Mouse (Mus musculus) limb, embryonic 10.5 days (tissue): ENCODE results near the gene Gm26661. TPM values are rescaled to one million over a fixed set of nuclear protein-coding genes. Genes with fewer than 3 reads are reported as not detected.

ENCODE experiments used
- DNase-seq: peaks from one replicate; pipeline ENCODE4 v3.0.0-alpha.2; 2017; ENCODE audit warnings: low spot score
- H3K27ac ChIP-seq: fragments of 300-500 bp; sonication (generic); 2 replicates; pipeline ENCODE4 v1.5.1; 2016; ENCODE audit warnings: mild to moderate bottlenecking
- H3K27me3 ChIP-seq: fragments of 300-500 bp; sonication (generic); 2 replicates; pipeline ENCODE4 v1.6.1; 2016; ENCODE audit warnings: low read depth, mild to moderate bottlenecking; ENCODE audit not compliant: poor library complexity, severe bottlenecking
- H3K36me3 ChIP-seq: fragments of 300-500 bp; sonication (generic); 2 replicates; pipeline ENCODE4 v1.6.1; 2016; ENCODE audit warnings: mild to moderate bottlenecking, moderate library complexity
- H3K4me1 ChIP-seq: fragments of 300-500 bp; sonication (generic); 2 replicates; pipeline ENCODE4 v1.6.1; 2016
- H3K4me3 ChIP-seq: fragments of 300-500 bp; sonication (generic); 2 replicates; pipeline ENCODE4 v1.5.1; 2016; ENCODE audit warnings: mild to moderate bottlenecking, moderate library complexity
- H3K9me3 ChIP-seq: fragments of 300-500 bp; sonication (generic); replicated peaks from 2 replicates; pipeline ENCODE4 v1.6.1; 2016; ENCODE audit warnings: mild to moderate bottlenecking
- whole genome bisulfite sequencing: fragments of 180-500 bp; shearing (Covaris S2); methylation state at CpG from one replicate; pipeline ENCODE4 v1.1.7; 2016; 5-methylcytosine and 5-hydroxymethylcytosine counted together
- polyA plus RNA-seq: library from polyadenylated mRNA; unstranded; fragments of >200 nt; fragmentation: Nextera tagmentation; extraction: Ambion mirVana; gene quantifications from 2 replicates; pipeline ENCODE4 v1.2.1, GENCODE M21; 2016

The Gm26661 gene
- not detected in 2 replicates for polyA plus RNA-seq

DNA sequence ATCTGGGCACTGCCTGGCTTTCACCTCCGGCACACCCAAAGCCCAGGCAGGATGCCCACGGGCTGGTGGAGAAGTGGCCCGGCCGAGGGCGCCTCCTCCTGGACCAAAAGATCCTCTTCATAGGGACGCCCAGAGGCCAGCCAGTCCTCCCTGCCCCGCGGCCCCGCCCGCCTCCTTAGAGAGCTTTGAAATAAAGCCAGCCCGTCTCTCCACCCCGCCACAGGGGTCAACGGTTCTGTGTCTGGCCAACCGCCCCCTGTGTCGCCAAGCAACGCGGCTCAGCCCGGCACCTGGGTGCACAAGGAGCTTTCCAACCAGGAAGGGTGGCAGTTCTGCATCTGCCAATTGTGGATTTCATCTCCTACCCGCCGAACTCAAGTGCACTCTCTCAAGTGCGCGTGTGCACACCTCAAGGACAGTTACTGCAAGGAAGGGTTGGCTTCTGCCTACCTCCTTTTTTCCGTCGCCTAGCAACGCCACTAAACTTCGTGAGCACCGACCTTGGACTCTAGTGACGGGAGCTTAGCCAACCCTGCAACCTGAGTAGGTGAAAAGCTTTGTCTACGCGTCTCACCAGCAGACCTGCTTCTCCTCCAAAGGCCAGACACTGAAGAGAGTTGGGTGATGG lies at the start of gene Gm26661:
TSS of gene Gm26661 (plus strand) at position 56 of the 628 bp plus-strand sequence.
- Histone ChIP-seq H3K27me3 (peaks cover 22% of the 10 kb centered on the region; the same call in 1 of the 2 replicates), H3K4me3 (peak within 1 kb of the TSS; percentile 55), H3K36me3 (no peaks in the 10 kb centered on the region), H3K27ac (peak within 1 kb of the TSS; percentile 40; the same call in 1 of the 2 replicates), H3K9me3 (no peaks in the 10 kb centered on the region), H3K4me1 (peaks cover 10% of the 10 kb centered on the region)
- under 1% methylated on average over 30 of the region's 30 CpGs for WGBS
- peak; percentile 74 for DNase-seq

DNA sequence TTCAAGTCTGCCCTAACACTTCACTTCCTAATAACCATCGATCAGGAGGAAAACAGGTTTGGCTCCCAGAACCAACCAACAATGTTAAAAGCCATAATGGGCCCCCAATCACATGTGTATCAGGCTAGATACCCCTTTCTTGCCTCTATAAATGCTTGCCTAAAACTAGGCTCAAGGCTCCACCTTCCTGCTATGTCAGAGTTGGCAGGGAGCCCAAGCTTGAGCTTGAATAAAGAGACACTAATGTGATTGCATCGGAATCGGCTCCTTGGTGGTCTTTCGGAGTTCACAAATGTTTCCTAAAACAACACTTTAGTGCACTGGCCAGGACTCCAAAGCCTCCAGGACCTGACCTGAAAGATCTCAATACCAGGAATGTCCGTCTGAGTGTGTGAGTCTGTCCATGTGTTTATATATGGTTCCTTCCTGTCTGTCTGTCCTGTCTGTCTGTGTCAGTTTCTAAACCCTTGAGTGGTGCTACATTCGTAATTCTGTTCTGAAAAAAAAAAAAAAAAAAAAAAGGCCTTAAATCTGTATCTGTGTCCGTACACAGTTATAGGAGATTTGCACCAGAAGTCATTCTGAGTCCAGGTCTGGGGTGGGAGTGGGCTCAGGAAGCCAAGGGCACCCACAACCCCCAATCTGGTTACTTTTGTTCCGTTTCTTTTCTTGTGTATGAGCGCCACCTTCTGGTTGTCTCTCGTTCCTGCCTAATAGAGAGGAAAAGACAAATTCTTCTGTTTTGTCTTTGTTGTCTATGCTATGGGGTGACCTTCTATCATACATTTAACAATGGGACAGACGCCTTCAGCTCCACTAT lies 42.2 kb upstream of the Gm26661 start:
- Histone ChIP-seq H3K9me3 (no peaks in the 10 kb centered on the region), H3K4me3 (peak overlapping the region; percentile 35), H3K27ac (peak overlapping the region; percentile 85), H3K36me3 (no peaks in the 10 kb centered on the region), H3K27me3 (no peaks in the 10 kb centered on the region), H3K4me1 (peaks cover 4% of the 10 kb centered on the region; the same call in 1 of the 2 replicates)
- DNase-seq = peak; percentile 78
- 46% methylated on average over 11 of the region's 11 CpGs for WGBS

DNA sequence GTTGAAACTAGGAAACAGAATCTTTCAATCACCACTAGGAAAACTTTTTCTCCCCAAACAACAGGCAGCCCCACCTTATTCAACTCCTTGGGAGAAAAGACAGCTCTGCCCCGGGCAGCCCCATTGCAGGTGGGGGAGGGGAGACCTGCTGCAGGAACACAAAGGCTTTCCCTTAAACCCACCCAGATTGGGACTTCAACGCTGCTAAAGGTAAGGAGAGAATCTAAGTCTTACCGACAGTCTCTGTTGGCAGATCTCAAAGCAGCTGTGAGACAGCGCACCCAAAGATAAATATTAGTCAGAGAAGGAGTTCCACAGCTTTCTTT lies 41.7 kb upstream of the Gm26661 start:
- 17% methylated on average over 4 of the region's 4 CpGs for whole genome bisulfite sequencing
- Histone ChIP-seq H3K36me3 (no peaks in the 10 kb centered on the region), H3K27ac (peak overlapping the region; percentile 85), H3K27me3 (no peaks in the 10 kb centered on the region), H3K4me1 (peaks cover 4% of the 10 kb centered on the region; the same call in 1 of the 2 replicates), H3K9me3 (no peaks in the 10 kb centered on the region), H3K4me3 (peak overlapping the region; percentile 35)
- DNase-seq = peak; percentile 73

DNA sequence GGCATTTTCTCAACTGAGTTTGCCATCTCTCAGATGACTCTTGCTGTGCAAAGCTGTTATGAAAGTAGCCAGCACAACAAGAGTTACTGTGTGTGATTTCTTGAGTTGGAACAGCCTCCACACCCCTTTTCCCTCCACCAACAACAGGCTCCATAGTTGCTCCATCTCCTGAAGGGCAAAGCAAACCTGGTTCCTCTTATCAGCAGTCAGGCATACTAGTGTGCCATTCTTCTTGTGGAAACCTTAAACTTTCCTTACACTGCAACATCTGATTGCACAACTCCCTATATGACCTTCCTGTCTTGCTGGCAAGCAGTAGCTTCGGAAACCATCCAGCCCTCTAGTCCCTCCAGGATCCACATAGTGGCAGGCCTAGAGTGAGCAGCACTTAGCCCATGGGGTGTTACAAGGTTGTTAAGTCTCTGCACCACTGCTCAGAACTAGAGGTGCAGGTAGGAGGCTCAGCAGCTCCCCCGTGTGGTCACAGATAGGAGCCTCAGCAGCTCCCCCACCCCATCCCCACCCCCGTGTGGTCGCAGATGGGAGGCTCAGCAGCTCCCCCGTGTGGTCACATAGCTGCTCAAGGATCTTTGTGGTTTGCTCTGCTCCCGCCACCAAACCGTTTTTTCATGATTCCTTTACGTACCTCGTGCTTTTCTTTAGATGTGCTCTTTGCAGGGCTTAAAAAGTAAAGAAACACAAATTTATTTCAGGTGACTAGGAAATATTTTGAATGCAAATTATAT lies 25.6 kb upstream of the Gm26661 start:
- H3K27ac ChIP-seq = no peak overlapping the region
- no peaks in the 10 kb centered on the region for H3K9me3 ChIP-seq
- H3K27me3 ChIP-seq = no peaks in the 10 kb centered on the region
- no peak overlapping the region for H3K4me3 ChIP-seq
- WGBS = 16% methylated on average over 9 of the region's 9 CpGs
- no peaks in the 10 kb centered on the region for H3K4me1 ChIP-seq
- no peaks in the 10 kb centered on the region for H3K36me3 ChIP-seq
- DNase-seq = peak; percentile 95

DNA sequence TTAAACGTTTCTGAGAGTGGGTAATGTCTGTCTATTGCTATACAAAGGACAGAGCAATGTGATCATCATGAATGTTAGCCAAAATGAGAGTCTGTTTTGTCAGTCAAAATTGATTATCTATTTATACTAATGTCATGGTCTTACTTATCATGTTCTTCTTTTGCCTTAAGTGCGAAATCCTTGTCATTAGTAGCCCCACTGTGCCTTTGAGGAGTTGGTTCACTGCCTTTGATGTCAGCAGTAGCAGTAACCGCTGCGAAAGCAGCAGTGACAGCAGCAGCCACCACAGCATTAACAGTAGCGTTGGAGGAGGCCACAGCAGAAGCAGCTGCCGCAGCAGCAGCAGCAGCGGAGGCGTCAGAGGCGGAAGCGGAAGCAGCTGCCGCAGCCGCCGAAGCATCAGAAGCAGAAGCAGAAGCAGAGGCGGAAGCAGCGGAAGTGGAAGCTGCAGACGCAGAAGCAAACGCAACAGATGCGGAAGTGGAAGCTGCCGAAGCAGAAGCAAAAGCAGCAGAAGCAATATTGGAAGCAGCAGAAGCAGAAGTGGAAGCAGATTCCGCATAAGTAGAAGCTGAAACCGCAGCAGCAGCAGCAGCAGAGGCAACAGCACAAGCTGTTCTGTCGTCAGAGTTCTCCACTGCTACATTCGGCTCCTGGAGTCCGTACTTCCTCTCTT lies 17.5 kb upstream of the Gm26661 start:
- peak overlapping the region; percentile 54 for H3K4me3 ChIP-seq
- no peaks in the 10 kb centered on the region for H3K9me3 ChIP-seq
- WGBS = 36% methylated on average over 24 of the region's 24 CpGs
- peak overlapping the region; percentile 78 for H3K27ac ChIP-seq
- no peaks in the 10 kb centered on the region for H3K36me3 ChIP-seq
- no peaks in the 10 kb centered on the region; the same call in 1 of the 2 replicates for H3K4me1 ChIP-seq
- peak; percentile 74 for DNase-seq
- H3K27me3 ChIP-seq = no peaks in the 10 kb centered on the region

DNA sequence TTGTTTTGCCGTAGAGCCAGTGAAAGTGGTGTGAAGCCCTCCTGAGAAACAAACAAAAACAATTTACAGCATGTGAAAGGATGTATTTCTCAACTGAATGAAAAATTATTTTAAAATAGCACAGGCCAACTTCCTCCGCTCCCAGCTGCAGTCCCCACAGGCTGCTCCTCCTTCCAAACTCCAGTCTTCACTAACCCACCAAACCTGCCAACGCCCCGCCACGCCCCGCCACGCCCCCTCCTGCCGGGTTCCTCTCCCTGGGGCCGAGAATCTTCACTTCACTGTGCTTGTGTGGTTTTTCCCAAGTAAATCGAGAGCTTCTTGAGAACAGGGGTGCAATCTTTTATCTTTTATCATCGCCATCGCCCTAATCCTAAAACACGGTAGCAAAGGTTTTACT lies 5.3 kb upstream of the Gm26661 start:
- Histone ChIP-seq H3K9me3 (no peaks in the 10 kb centered on the region), H3K4me1 (0 out of 2 replicates have a peak, but pooled peaks cover under 1% of the 10 kb centered on the region), H3K36me3 (no peaks in the 10 kb centered on the region), H3K4me3 (no peak overlapping the region), H3K27ac (no peak overlapping the region), H3K27me3 (peaks cover 4% of the 10 kb centered on the region; the same call in 1 of the 2 replicates)
- DNase-seq = no peak
- WGBS = 33% methylated on average over 13 of the region's 13 CpGs

DNA sequence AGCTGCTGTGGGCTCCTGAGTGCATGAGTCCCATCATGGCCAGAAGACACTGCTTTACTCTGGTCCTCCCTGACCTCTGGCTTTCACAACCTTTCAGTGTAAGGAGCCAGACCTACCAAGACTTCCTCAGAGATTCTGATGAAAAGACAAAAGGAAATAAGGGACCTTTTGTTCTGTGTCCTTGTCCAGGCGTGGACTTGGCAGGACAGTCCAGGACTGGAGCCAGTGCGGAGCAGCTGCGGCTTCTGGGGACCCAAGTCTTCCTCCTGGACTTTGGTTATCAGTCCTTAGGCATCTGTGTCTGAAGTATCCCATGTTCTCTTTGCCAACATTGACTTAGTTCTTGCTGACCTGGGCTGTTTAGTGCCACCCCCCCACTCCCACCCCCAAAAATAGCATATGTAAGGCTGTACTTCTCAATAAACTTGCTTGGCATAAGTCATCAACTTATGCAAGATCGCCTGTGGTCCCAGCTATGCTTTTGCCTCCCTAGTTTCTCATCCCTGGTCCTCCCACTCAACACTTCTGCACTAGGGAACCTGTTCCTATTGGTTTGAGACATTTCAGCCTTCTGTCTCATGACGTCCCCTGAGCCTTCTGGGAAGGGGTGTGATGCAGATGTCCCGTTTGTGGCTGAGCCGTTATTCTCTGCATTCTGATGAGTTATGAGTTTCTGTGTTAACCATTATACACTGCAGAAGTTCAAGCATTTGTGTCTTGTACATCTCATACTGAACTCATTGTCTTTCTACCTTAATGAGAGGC lies 1.9 kb upstream of the Gm26661 start:
- Histone ChIP-seq H3K27ac (no peak overlapping the region), H3K36me3 (no peaks in the 10 kb centered on the region), H3K27me3 (peaks cover 22% of the 10 kb centered on the region; the same call in 1 of the 2 replicates), H3K4me3 (no peak overlapping the region), H3K4me1 (peaks cover 10% of the 10 kb centered on the region), H3K9me3 (no peaks in the 10 kb centered on the region)
- WGBS = 85% methylated on average over 7 of the region's 7 CpGs
- DNase-seq = no peak

DNA sequence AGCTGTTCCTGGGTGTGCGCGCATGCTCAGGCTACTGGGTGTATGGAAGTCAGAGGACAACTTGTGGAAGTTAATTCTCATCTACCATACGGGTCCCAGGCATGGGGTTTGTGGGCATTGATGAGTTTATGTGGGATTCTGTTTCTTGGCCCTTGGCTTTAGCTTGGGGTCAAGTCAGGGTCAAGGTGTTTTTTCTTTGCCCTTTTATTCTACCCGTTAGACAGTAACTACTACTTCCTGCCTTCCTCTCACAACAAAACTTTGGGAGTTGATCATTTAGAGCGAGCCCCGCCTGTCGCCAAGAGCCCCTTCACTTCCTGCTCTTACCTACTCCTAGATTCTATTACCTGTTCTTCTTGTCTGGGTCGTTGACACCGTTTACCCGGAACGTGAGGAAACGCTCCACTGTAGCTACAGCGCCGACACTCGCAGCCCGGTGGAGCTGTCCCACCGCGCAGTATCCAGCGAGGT lies 291 bp upstream of the Gm26661 start:
- WGBS = 14% methylated on average over 19 of the region's 19 CpGs
- Histone ChIP-seq H3K27me3 (peaks cover 22% of the 10 kb centered on the region; the same call in 1 of the 2 replicates), H3K4me1 (peaks cover 10% of the 10 kb centered on the region), H3K36me3 (no peaks in the 10 kb centered on the region), H3K4me3 (peak overlapping the region; percentile 55), H3K9me3 (no peaks in the 10 kb centered on the region), H3K27ac (0 out of 2 replicates have a peak overlapping the region, but pooled peaks have one; percentile 21)
- no peak for DNase-seq

DNA sequence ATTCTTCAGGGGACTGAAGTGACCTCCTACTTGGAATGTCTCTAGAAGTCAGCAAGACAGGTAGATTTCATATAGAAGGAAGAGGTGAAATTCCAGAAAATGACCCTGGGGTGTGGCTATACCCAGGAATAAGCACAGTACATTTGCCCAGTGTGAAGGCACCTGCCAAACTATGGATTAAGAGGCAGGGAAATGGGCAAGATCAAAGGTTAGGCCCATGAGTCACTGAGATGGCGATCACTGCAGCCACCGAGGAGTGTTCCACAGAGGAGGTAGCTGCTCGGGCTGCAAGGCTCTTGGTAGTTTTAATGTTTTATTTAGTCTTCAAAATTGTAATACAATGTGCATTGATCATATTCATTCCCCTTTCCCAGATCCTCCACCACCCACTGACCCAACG lies 4.6 kb downstream of the Gm26661 start:
- H3K9me3 ChIP-seq = no peaks in the 10 kb centered on the region
- H3K36me3 ChIP-seq = no peaks in the 10 kb centered on the region
- whole genome bisulfite sequencing = 82% methylated on average over 4 of the region's 4 CpGs
- H3K4me3 ChIP-seq = no peak overlapping the region
- peaks cover 10% of the 10 kb centered on the region for H3K4me1 ChIP-seq
- DNase-seq = no peak
- peaks cover 20% of the 10 kb centered on the region; the same call in 1 of the 2 replicates for H3K27me3 ChIP-seq
- no peak overlapping the region for H3K27ac ChIP-seq

DNA sequence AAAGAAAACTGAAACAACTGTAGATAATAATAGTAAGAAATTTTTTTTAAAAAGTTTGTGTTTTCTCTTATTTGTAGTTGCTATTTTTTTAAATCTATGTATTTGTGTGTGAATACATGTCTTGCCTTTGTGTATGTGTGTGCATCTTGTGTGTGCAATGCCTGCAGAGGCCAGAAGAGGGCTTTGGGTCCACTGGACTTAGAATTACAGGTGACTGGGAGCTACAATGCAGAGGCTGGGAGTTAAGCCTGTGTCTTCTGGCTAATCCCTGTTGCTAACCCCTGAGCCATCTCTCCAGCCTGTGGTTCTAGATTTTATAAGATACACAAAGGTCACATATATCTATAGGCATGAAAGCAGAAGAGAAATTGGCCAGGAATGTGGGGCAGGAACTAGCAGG lies 9.2 kb downstream of the Gm26661 start:
- DNase-seq = no peak
- no peaks in the 10 kb centered on the region for H3K9me3 ChIP-seq
- no peak overlapping the region for H3K4me3 ChIP-seq
- H3K36me3 ChIP-seq = no peaks in the 10 kb centered on the region
- no peak overlapping the region for H3K27ac ChIP-seq
- H3K4me1 ChIP-seq = no peaks in the 10 kb centered on the region
- H3K27me3 ChIP-seq = no peaks in the 10 kb centered on the region

DNA sequence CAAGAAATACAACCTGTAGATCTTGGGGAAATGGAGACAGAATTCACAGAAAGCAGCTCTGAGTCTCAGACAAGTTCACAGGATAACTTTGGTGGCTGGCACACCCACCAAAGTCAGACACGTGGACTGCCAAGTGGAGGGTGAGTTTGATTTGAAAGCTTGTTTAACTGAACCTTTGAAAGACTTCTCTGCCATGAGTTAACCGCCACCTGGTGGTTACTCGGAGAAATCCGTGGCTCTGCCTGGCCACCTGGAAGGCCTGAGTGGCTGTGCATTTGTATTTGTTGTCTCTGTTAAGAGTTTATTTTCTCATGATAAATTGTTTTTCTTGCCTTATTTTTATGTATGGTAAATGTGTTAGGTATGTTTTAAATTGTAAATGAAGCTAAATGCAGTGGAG lies 10.4 kb downstream of the Gm26661 start:
- no peaks in the 10 kb centered on the region for H3K4me1 ChIP-seq
- DNase-seq = peak; percentile 60
- no peak overlapping the region for H3K27ac ChIP-seq
- no peaks in the 10 kb centered on the region for H3K27me3 ChIP-seq
- H3K36me3 ChIP-seq = no peaks in the 10 kb centered on the region
- H3K4me3 ChIP-seq = no peak overlapping the region
- no peaks in the 10 kb centered on the region for H3K9me3 ChIP-seq
- WGBS = 14% methylated on average over 4 of the region's 4 CpGs
